ENCODE assay signal across 25 mouse cellular contexts in genomic region chr7:141805384-141805783, GRCm38 (mm10). TPM values are rescaled to one million over a fixed set of nuclear protein-coding genes. Genes with fewer than 3 reads are reported as not detected.
DNase-seq lines count a peak whose midpoint lies in the region; TF ChIP-seq lines count a peak whose summit lies in the region.
"Had no signal": no experiment of that assay in that cellular context is flagged by ENCODE, and none has a peak within 500 bp of the region (broad histone marks: within the 10 kb centered on the region; RNA-seq: fewer than 3 reads in every experiment).

No protein-coding gene starts in this region.

- no peak overlapping the region for H3K4me3 ChIP-seq in layer of hippocampus, adult 2 months
- H3K4me3 ChIP-seq: embryonic facial prominence, embryonic 15.5 days; gastrocnemius, adult 2 months; heart, embryonic 10.5 days; hindbrain, embryonic 13.5 days; limb, embryonic 12.5 days; liver, embryonic 12.5 days; midbrain, embryonic 10.5 days; stomach, embryonic 15.5 days had no signal

- peak; percentile 91 for DNase-seq in right cerebral cortex, adult 18-20 months
- DNase-seq in right cerebral cortex, postnatal 10 days (ENCODE audit: low spot score in 2 of 2): no peak
- DNase-seq in layer of hippocampus, adult 2 months (ENCODE audit: low spot score in 2 of 2): peak; percentile 55 to 70
- DNase-seq in left cerebral cortex, adult 8-10 months (ENCODE audit: low spot score in 2 of 2): peak; percentile 24 to 90
- peak; percentile 75 to 86 for DNase-seq in right cerebral cortex, postnatal 36 days (ENCODE audit: low spot score in 2 of 2)
- no peak for DNase-seq in cerebellum, postnatal 10 days
- no peak for DNase-seq in kidney, adult 9 months
- no peak for DNase-seq in urinary bladder, postnatal 10 days (ENCODE audit: low spot score)
- DNase-seq: adrenal gland, postnatal 25 days; cerebellum, adult 11-12 months; cerebellum, postnatal 36 days; gastrocnemius, adult 2 months; kidney, adult 8-10 months; kidney, postnatal 36 days; lung, adult 2 months; lung, postnatal 36 days had no signal

- TF ChIP-seq CTCF in layer of hippocampus, adult 2 months (conservative IDR thresholded peaks at IDR 0.05): no peak

- H3K27ac ChIP-seq in layer of hippocampus, adult 2 months: peak overlapping the region; percentile 15; the same call in 1 of the 2 replicates
- H3K27ac ChIP-seq: embryonic facial prominence, embryonic 15.5 days; gastrocnemius, adult 2 months; heart, embryonic 10.5 days; hindbrain, embryonic 13.5 days; limb, embryonic 12.5 days; liver, embryonic 12.5 days; midbrain, embryonic 10.5 days; stomach, embryonic 15.5 days had no signal

RNA-seq across cellular contexts. Expression of gene Muc5ac, which starts 16.6 kb away (rescaled TPM):
- total RNA-seq in layer of hippocampus, adult 2 months (2021): not detected
- under 1 TPM in 2 of 4 experiments, not detected in 2; 0.02 TPM for total RNA-seq in left cerebral cortex, adult 8-10 months (2022)
- total RNA-seq: adrenal gland, postnatal 25 days; CH12.LX; gastrocnemius, adult 2 months; MEL had no signal

RNA-seq across cellular contexts. Expression of gene Muc5b, which starts 33.5 kb away (rescaled TPM):
- total RNA-seq in layer of hippocampus, adult 2 months (2021): not detected
- not detected for total RNA-seq in left cerebral cortex, adult 8-10 months (2022)
- total RNA-seq: adrenal gland, postnatal 25 days; CH12.LX; gastrocnemius, adult 2 months; MEL had no signal

Comparison
In these comparisons a context has a peak if more than half of its experiments do, and no peak if none do; other contexts are left out.
1. DNase-seq: peak in right cerebral cortex, adult 18-20 months (single experiment), layer of hippocampus, adult 2 months (2 of 2), left cerebral cortex, adult 8-10 months (2 of 2) and right cerebral cortex, postnatal 36 days (2 of 2); none in right cerebral cortex, postnatal 10 days (0 of 2), cerebellum, postnatal 10 days (0 of 2), kidney, adult 9 months (single experiment) and urinary bladder, postnatal 10 days (single experiment).